Mouse (Mus musculus): Measurements from ENCODE around the gene Cage1. TPM values are rescaled to one million over a fixed set of nuclear protein-coding genes. Genes with fewer than 3 reads are reported as not detected.

Gene Cage1
- 1.7 and 2.0 TPM in 2 replicates for polyA plus RNA-seq (2016; fragmentation: Nextera tagmentation; extraction: Ambion mirVana)

- ATAC-seq (ENCODE audit: low FRiP score) = peak; percentile 95
- H3K9ac ChIP-seq = peak within 1 kb of the TSS; percentile 88
- peaks cover 24% of the 10 kb centered on the region for H3K36me3 ChIP-seq
- no peaks in the 10 kb centered on the region for H3K9me3 ChIP-seq (replicated peaks)
- H3K4me1 ChIP-seq = peaks cover 18% of the 10 kb centered on the region
- peak within 1 kb of the TSS; percentile 89 for H3K4me2 ChIP-seq (replicated peaks)
- H3K27me3 ChIP-seq = no peaks in the 10 kb centered on the region
- WGBS = under 1% methylated on average over 47 of the region's 47 CpGs
- H3K4me3 ChIP-seq = peak within 1 kb of the TSS; percentile 78
- H3K27ac ChIP-seq = peak within 1 kb of the TSS; percentile 76
Measured at GRCm38 (mm10) chr13:38037044-38037687, at the start of gene Cage1. Cage1 (minus strand) TSS chr13:38037069.

- ATAC-seq (ENCODE audit: low FRiP score) = no peak
- Histone ChIP-seq H3K4me3 (no peak overlapping the region), H3K36me3 (no peaks in the 10 kb centered on the region), H3K9me3 (replicated peaks) (no peaks in the 10 kb centered on the region), H3K9ac (no peak overlapping the region), H3K27ac (no peak overlapping the region), H3K4me2 (replicated peaks) (no peak overlapping the region), H3K27me3 (no peaks in the 10 kb centered on the region), H3K4me1 (no peaks in the 10 kb centered on the region)
- WGBS = 85% methylated on average over 7 of the region's 7 CpGs
Measured at GRCm38 (mm10) chr13:38081161-38081560, 44.3 kb upstream of the Cage1 start.

- Histone ChIP-seq H3K9ac (no peak overlapping the region), H3K36me3 (no peaks in the 10 kb centered on the region), H3K27ac (no peak overlapping the region), H3K9me3 (replicated peaks) (no peaks in the 10 kb centered on the region), H3K27me3 (no peaks in the 10 kb centered on the region), H3K4me1 (no peaks in the 10 kb centered on the region), H3K4me2 (replicated peaks) (no peak overlapping the region), H3K4me3 (no peak overlapping the region)
- no peak for ATAC-seq (ENCODE audit: low FRiP score)
- 82% methylated on average over 14 of the region's 14 CpGs for WGBS
Measured at GRCm38 (mm10) chr13:38080725-38081124, 43.9 kb upstream of the Cage1 start.

GRCm38 (mm10) chr13:38080014-38080413, 43.1 kb upstream of the Cage1 start:
- no peak for ATAC-seq (ENCODE audit: low FRiP score)
- H3K9me3 ChIP-seq (replicated peaks) = no peaks in the 10 kb centered on the region
- no peak overlapping the region for H3K27ac ChIP-seq
- no peaks in the 10 kb centered on the region for H3K4me1 ChIP-seq
- no peak overlapping the region for H3K4me2 ChIP-seq (replicated peaks)
- 59% methylated on average over 9 of the region's 9 CpGs for WGBS
- H3K36me3 ChIP-seq = no peaks in the 10 kb centered on the region
- H3K9ac ChIP-seq = no peak overlapping the region
- H3K27me3 ChIP-seq = no peaks in the 10 kb centered on the region
- no peak overlapping the region for H3K4me3 ChIP-seq

- Histone ChIP-seq H3K27ac (no peak overlapping the region), H3K27me3 (no peaks in the 10 kb centered on the region), H3K9me3 (replicated peaks) (no peaks in the 10 kb centered on the region), H3K4me1 (no peaks in the 10 kb centered on the region), H3K4me2 (replicated peaks) (no peak overlapping the region), H3K9ac (no peak overlapping the region), H3K36me3 (no peaks in the 10 kb centered on the region), H3K4me3 (no peak overlapping the region)
- ATAC-seq (ENCODE audit: low FRiP score) = no peak
- 79% methylated on average over 5 of the region's 5 CpGs for WGBS
Measured at GRCm38 (mm10) chr13:38079366-38079765, 42.5 kb upstream of the Cage1 start.

- Histone ChIP-seq H3K27me3 (no peaks in the 10 kb centered on the region), H3K4me2 (replicated peaks) (no peak overlapping the region), H3K4me3 (no peak overlapping the region), H3K9ac (no peak overlapping the region), H3K4me1 (no peaks in the 10 kb centered on the region), H3K9me3 (replicated peaks) (no peaks in the 10 kb centered on the region), H3K27ac (no peak overlapping the region), H3K36me3 (no peaks in the 10 kb centered on the region)
- no peak for ATAC-seq (ENCODE audit: low FRiP score)
- 61% methylated on average over 6 of the region's 6 CpGs for WGBS
Measured at GRCm38 (mm10) chr13:38078836-38079235, 42.0 kb upstream of the Cage1 start.

GRCm38 (mm10) chr13:38077113-38077512, 40.2 kb upstream of the Cage1 start:
- Histone ChIP-seq H3K4me2 (replicated peaks) (no peak overlapping the region), H3K36me3 (no peaks in the 10 kb centered on the region), H3K4me1 (no peaks in the 10 kb centered on the region), H3K9ac (no peak overlapping the region), H3K4me3 (no peak overlapping the region), H3K27ac (no peak overlapping the region), H3K9me3 (replicated peaks) (no peaks in the 10 kb centered on the region), H3K27me3 (no peaks in the 10 kb centered on the region)
- no peak for ATAC-seq (ENCODE audit: low FRiP score)
- 26% methylated on average over 11 of the region's 11 CpGs for WGBS

- Histone ChIP-seq H3K4me1 (no peaks in the 10 kb centered on the region), H3K27ac (no peak overlapping the region), H3K4me3 (no peak overlapping the region), H3K27me3 (no peaks in the 10 kb centered on the region), H3K4me2 (replicated peaks) (no peak overlapping the region), H3K9ac (no peak overlapping the region), H3K36me3 (no peaks in the 10 kb centered on the region), H3K9me3 (replicated peaks) (no peaks in the 10 kb centered on the region)
- ATAC-seq (ENCODE audit: low FRiP score) = no peak
- WGBS = 68% methylated on average over 5 of the region's 5 CpGs
Measured at GRCm38 (mm10) chr13:38074404-38074803, 37.5 kb upstream of the Cage1 start.

GRCm38 (mm10) chr13:38073374-38074307, 36.8 kb upstream of the Cage1 start:
- H3K27ac ChIP-seq = no peak overlapping the region
- no peak for ATAC-seq (ENCODE audit: low FRiP score)
- no peaks in the 10 kb centered on the region for H3K9me3 ChIP-seq (replicated peaks)
- no peaks in the 10 kb centered on the region for H3K4me1 ChIP-seq
- no peak overlapping the region for H3K9ac ChIP-seq
- H3K4me2 ChIP-seq (replicated peaks) = no peak overlapping the region
- H3K4me3 ChIP-seq = no peak overlapping the region
- H3K36me3 ChIP-seq = no peaks in the 10 kb centered on the region
- 84% methylated on average over 16 of the region's 18 CpGs for WGBS
- no peaks in the 10 kb centered on the region for H3K27me3 ChIP-seq

- no peak overlapping the region for H3K4me3 ChIP-seq
- H3K9ac ChIP-seq = no peak overlapping the region
- no peak overlapping the region for H3K4me2 ChIP-seq (replicated peaks)
- H3K36me3 ChIP-seq = no peaks in the 10 kb centered on the region
- H3K4me1 ChIP-seq = no peaks in the 10 kb centered on the region
- 77% methylated on average over 4 of the region's 4 CpGs for WGBS
- H3K27me3 ChIP-seq = no peaks in the 10 kb centered on the region
- no peak for ATAC-seq (ENCODE audit: low FRiP score)
- no peak overlapping the region for H3K27ac ChIP-seq
- H3K9me3 ChIP-seq (replicated peaks) = no peaks in the 10 kb centered on the region
Measured at GRCm38 (mm10) chr13:38070945-38071344, 34.1 kb upstream of the Cage1 start.

- H3K27me3 ChIP-seq = no peaks in the 10 kb centered on the region
- H3K27ac ChIP-seq = no peak overlapping the region
- no peak overlapping the region for H3K4me2 ChIP-seq (replicated peaks)
- WGBS = 76% methylated on average over 11 of the region's 11 CpGs
- H3K9me3 ChIP-seq (replicated peaks) = no peaks in the 10 kb centered on the region
- H3K4me1 ChIP-seq = no peaks in the 10 kb centered on the region
- no peak overlapping the region for H3K9ac ChIP-seq
- ATAC-seq (ENCODE audit: low FRiP score) = no peak
- H3K4me3 ChIP-seq = no peak overlapping the region
- peaks cover 25% of the 10 kb centered on the region for H3K36me3 ChIP-seq
Measured at GRCm38 (mm10) chr13:38064854-38065663, 28.2 kb upstream of the Cage1 start.

- Histone ChIP-seq H3K9me3 (replicated peaks) (no peaks in the 10 kb centered on the region), H3K9ac (no peak overlapping the region), H3K27me3 (no peaks in the 10 kb centered on the region), H3K4me2 (replicated peaks) (no peak overlapping the region), H3K27ac (no peak overlapping the region), H3K4me1 (no peaks in the 10 kb centered on the region), H3K36me3 (peaks cover 45% of the 10 kb centered on the region), H3K4me3 (no peak overlapping the region)
- 89% methylated on average over 10 of the region's 11 CpGs for WGBS
- no peak for ATAC-seq (ENCODE audit: low FRiP score)
Measured at GRCm38 (mm10) chr13:38062678-38063077, 25.8 kb upstream of the Cage1 start.

Data from hindbrain, embryonic 12.5 days (tissue).